Mouse (Mus musculus) right cerebral cortex, postnatal 14 days (tissue): ENCODE data around the gene Hist1h3i.
A peak's percentile ranks its signal among the peaks of the same experiment; 100 is the strongest.

Experiments used
- DNase-seq: peaks from one replicate; pipeline ENCODE4 v3.0.0; 2022

Gene Hist1h3i

DNA sequence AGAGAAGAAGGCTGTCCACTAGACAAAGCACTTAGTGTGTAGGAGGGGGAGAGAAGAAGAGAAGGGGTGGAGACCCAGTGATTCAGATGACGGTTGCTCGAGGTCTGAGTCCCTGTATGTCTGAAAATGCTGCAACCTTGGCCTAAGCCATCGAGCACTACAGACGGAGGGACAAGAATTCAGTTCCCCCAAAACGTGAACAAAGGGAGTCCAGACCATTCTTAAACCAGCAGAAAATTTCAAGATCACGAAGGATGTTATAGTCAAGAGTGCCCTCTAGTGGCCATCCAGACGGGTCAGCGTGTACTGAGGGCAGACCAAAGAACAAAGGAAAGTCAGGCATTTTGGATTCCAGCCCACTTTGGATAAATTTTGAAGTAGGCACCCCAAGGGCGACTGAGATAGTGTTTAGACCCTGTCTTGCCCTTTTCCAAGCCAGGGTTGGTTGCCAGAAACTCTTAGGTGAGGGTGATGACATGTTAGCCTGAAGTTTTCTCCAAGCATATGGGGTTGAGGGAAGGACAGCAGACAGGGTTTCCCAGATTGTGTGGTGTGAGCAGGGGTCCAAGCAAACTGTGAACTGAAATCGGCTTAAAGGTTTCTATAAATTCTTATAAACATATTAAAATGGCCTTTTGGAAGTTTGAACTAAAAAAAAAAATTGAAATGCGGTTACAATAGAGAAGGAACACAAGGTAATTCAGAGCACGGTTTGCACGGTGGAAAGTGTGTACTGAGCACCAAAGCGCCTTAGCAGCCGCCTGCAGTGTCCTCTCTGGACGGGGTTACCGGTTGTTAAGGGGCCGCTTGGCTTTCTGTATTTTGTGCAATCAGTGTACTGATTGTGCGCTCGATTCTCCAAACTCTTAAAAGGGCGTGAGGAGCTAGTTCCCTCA, 48.9 kb downstream of the Hist1h3i start:
- DNase-seq: peak; percentile 55

DNA sequence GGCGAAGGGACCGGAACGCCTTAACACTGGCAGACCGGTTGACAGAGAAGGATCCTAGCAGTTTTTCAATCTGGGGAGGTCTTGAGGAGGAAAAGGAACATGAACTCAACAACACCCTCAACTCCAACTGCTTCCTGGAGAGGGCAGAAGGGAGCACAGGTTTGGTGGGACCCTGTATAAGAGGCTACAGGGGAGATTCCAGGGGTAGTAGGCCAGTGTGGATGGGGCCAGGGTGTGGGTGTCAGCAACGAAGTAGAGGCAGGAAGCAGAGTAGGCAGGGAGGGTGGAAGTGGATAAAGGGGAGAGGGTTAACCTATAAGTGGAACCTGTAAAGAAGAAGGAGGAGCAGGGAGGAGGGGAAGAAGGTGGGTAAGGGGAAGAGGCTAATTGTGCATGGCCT, 49.7 kb downstream of the Hist1h3i start:
- no peak for DNase-seq
